Mouse (Mus musculus): ENCODE measurements at regions not wholly inside any gene's neighbourhood (a gene's known extent, or its start where the extent isn't known, plus 50 kb on each side); places are given as distances from the start of the nearest gene placed in this dataset.

- H3K9me3 ChIP-seq = no peaks in the 10 kb centered on the region
- H3K27ac ChIP-seq = no peak overlapping the region
- 35% methylated on average over 13 of the region's 13 CpGs for WGBS
- peak; percentile 41; the same call in 1 of the 2 replicates for ATAC-seq (ENCODE audit: low FRiP score, low read depth)
- no peak overlapping the region for H3K4me2 ChIP-seq (replicated peaks)
- H3K36me3 ChIP-seq = no peaks in the 10 kb centered on the region
- no peaks in the 10 kb centered on the region for H3K27me3 ChIP-seq (replicated peaks)
- H3K4me1 ChIP-seq = no peaks in the 10 kb centered on the region
- no peak overlapping the region for H3K9ac ChIP-seq
- H3K4me3 ChIP-seq = no peak overlapping the region
These were observed 62.9 kb downstream of the Amer3 start for GRCm38 (mm10) chr1:34642304-34642893.

GRCm38 (mm10) chr1:34653963-34654644 lies 74.6 kb downstream of the Amer3 start:
- Histone ChIP-seq H3K9ac (no peak overlapping the region), H3K4me3 (no peak overlapping the region), H3K27ac (no peak overlapping the region), H3K27me3 (replicated peaks) (no peaks in the 10 kb centered on the region), H3K4me1 (no peaks in the 10 kb centered on the region), H3K4me2 (replicated peaks) (no peak overlapping the region), H3K36me3 (no peaks in the 10 kb centered on the region), H3K9me3 (no peaks in the 10 kb centered on the region)
- WGBS = 91% methylated on average over 10 of the region's 10 CpGs
- ATAC-seq (ENCODE audit: low FRiP score, low read depth) = no peak

GRCm38 (mm10) chr1:34657481-34657880 lies 78.0 kb downstream of the Amer3 start:
- no peaks in the 10 kb centered on the region for H3K4me1 ChIP-seq
- H3K36me3 ChIP-seq = no peaks in the 10 kb centered on the region
- H3K27ac ChIP-seq = no peak overlapping the region
- H3K9ac ChIP-seq = no peak overlapping the region
- H3K4me3 ChIP-seq = no peak overlapping the region
- H3K27me3 ChIP-seq (replicated peaks) = no peaks in the 10 kb centered on the region
- no peak overlapping the region for H3K4me2 ChIP-seq (replicated peaks)
- no peaks in the 10 kb centered on the region for H3K9me3 ChIP-seq
- ATAC-seq (ENCODE audit: low FRiP score, low read depth) = no peak

GRCm38 (mm10) chr1:34663875-34664547 lies 84.6 kb downstream of the Amer3 start:
- Histone ChIP-seq H3K9ac (no peak overlapping the region), H3K27me3 (replicated peaks) (no peaks in the 10 kb centered on the region), H3K4me3 (no peak overlapping the region), H3K9me3 (no peaks in the 10 kb centered on the region), H3K4me1 (peaks cover 23% of the 10 kb centered on the region), H3K36me3 (no peaks in the 10 kb centered on the region), H3K27ac (peak overlapping the region; percentile 60), H3K4me2 (replicated peaks) (no peak overlapping the region)
- ATAC-seq (ENCODE audit: low FRiP score, low read depth) = no peak
- WGBS = 63% methylated on average over 4 of the region's 4 CpGs

- Histone ChIP-seq H3K9ac (no peak overlapping the region), H3K4me3 (no peak overlapping the region)
- WGBS = 42% methylated on average over 11 of the region's 11 CpGs
These were observed 85.5 kb downstream of the Amer3 start for GRCm38 (mm10) chr1:34664816-34665511.

GRCm38 (mm10) chr1:34665512-34665854 lies 86.0 kb downstream of the Amer3 start:
- ATAC-seq (ENCODE audit: low FRiP score, low read depth) = peak; percentile 26; the same call in 1 of the 2 replicates
- no peak overlapping the region for H3K9ac ChIP-seq
- H3K4me3 ChIP-seq = no peak overlapping the region
- H3K9me3 ChIP-seq = no peaks in the 10 kb centered on the region
- peak overlapping the region; percentile 82 for H3K27ac ChIP-seq
- peak overlapping the region; percentile 24; the same call in 1 of the 2 replicates for H3K4me2 ChIP-seq (replicated peaks)
- H3K36me3 ChIP-seq = no peaks in the 10 kb centered on the region
- peaks cover 23% of the 10 kb centered on the region for H3K4me1 ChIP-seq
- no peaks in the 10 kb centered on the region for H3K27me3 ChIP-seq (replicated peaks)
- WGBS = 52% methylated on average over 5 of the region's 5 CpGs

More at GRCm38 (mm10) chr1:34664816-34665511, 85.5 kb downstream of the Amer3 start:
- H3K4me1 ChIP-seq = peaks cover 23% of the 10 kb centered on the region
- H3K27ac ChIP-seq = peak overlapping the region; percentile 60
- H3K9me3 ChIP-seq = no peaks in the 10 kb centered on the region
- no peaks in the 10 kb centered on the region for H3K27me3 ChIP-seq (replicated peaks)
- ATAC-seq (ENCODE audit: low FRiP score, low read depth) = peak; percentile 78
- H3K36me3 ChIP-seq = no peaks in the 10 kb centered on the region
- H3K4me2 ChIP-seq (replicated peaks) = no peak overlapping the region

GRCm38 (mm10) chr1:34666226-34666662 lies 86.8 kb downstream of the Amer3 start:
- Histone ChIP-seq H3K4me3 (no peak overlapping the region), H3K9me3 (no peaks in the 10 kb centered on the region), H3K27me3 (replicated peaks) (no peaks in the 10 kb centered on the region), H3K9ac (no peak overlapping the region), H3K36me3 (no peaks in the 10 kb centered on the region), H3K4me2 (replicated peaks) (peak overlapping the region; percentile 24; the same call in 1 of the 2 replicates), H3K27ac (peak overlapping the region; percentile 82; the same call in 1 of the 2 replicates), H3K4me1 (peaks cover 23% of the 10 kb centered on the region)
- WGBS = 23% methylated on average over 13 of the region's 13 CpGs
- peak; percentile 84 for ATAC-seq (ENCODE audit: low FRiP score, low read depth)

- peaks cover 39% of the 10 kb centered on the region for H3K27me3 ChIP-seq (replicated peaks)
- no peaks in the 10 kb centered on the region for H3K9me3 ChIP-seq
- no peaks in the 10 kb centered on the region for H3K36me3 ChIP-seq
- 53% methylated on average over 12 of the region's 12 CpGs for WGBS
- peak overlapping the region; percentile 92; the same call in 1 of the 2 replicates for H3K4me2 ChIP-seq (replicated peaks)
- H3K4me3 ChIP-seq = peak overlapping the region; percentile 54; the same call in 1 of the 2 replicates
- no peak overlapping the region for H3K9ac ChIP-seq
- H3K4me1 ChIP-seq = peaks cover 20% of the 10 kb centered on the region
- ATAC-seq (ENCODE audit: low FRiP score, low read depth) = no peak
- no peak overlapping the region for H3K27ac ChIP-seq
These were observed 97.8 kb downstream of the Amer3 start for GRCm38 (mm10) chr1:34677105-34677741.

- no peaks in the 10 kb centered on the region for H3K9me3 ChIP-seq
- peaks cover 20% of the 10 kb centered on the region for H3K4me1 ChIP-seq
- H3K9ac ChIP-seq = peak overlapping the region; percentile 66
- ATAC-seq (ENCODE audit: low FRiP score, low read depth) = peak; percentile 55
- no peak overlapping the region for H3K27ac ChIP-seq
- under 1% methylated on average over 56 of the region's 56 CpGs for WGBS
- H3K4me3 ChIP-seq = peak overlapping the region; percentile 54
- H3K27me3 ChIP-seq (replicated peaks) = peaks cover 39% of the 10 kb centered on the region
- no peaks in the 10 kb centered on the region for H3K36me3 ChIP-seq
- peak overlapping the region; percentile 92 for H3K4me2 ChIP-seq (replicated peaks)
These were observed 98.6 kb downstream of the Amer3 start for GRCm38 (mm10) chr1:34677832-34678733.

- 1% methylated on average over 9 of the region's 9 CpGs for WGBS
- H3K9ac ChIP-seq = peak overlapping the region; percentile 66
- no peak overlapping the region for H3K27ac ChIP-seq
- H3K9me3 ChIP-seq = no peaks in the 10 kb centered on the region
- H3K27me3 ChIP-seq (replicated peaks) = peaks cover 39% of the 10 kb centered on the region
- peak; percentile 26; the same call in 1 of the 2 replicates for ATAC-seq (ENCODE audit: low FRiP score, low read depth)
- H3K4me1 ChIP-seq = peaks cover 20% of the 10 kb centered on the region
- peak overlapping the region; percentile 92 for H3K4me2 ChIP-seq (replicated peaks)
- peak overlapping the region; percentile 54 for H3K4me3 ChIP-seq
- H3K36me3 ChIP-seq = no peaks in the 10 kb centered on the region
These were observed 99.2 kb downstream of the Amer3 start for GRCm38 (mm10) chr1:34678734-34679068.

GRCm38 (mm10) chr1:34686539-34686938 lies 107.1 kb downstream of the Amer3 start:
- 85% methylated on average over 2 of the region's 2 CpGs for WGBS
- Histone ChIP-seq H3K4me1 (no peaks in the 10 kb centered on the region), H3K9me3 (no peaks in the 10 kb centered on the region), H3K27me3 (replicated peaks) (no peaks in the 10 kb centered on the region), H3K27ac (no peak overlapping the region), H3K9ac (no peak overlapping the region), H3K4me2 (replicated peaks) (no peak overlapping the region), H3K4me3 (no peak overlapping the region), H3K36me3 (no peaks in the 10 kb centered on the region)
- ATAC-seq (ENCODE audit: low FRiP score, low read depth) = no peak

Data from neural tube, embryonic 12.5 days (tissue).